Mouse (Mus musculus): ENCODE results near the gene Khdc1a.
"Not testable (repeated sequence)": the region's sequence is repeated elsewhere in the genome, so short reads cannot be mapped to it uniquely, and the experiment has no call there.

The Khdc1a gene

DNA sequence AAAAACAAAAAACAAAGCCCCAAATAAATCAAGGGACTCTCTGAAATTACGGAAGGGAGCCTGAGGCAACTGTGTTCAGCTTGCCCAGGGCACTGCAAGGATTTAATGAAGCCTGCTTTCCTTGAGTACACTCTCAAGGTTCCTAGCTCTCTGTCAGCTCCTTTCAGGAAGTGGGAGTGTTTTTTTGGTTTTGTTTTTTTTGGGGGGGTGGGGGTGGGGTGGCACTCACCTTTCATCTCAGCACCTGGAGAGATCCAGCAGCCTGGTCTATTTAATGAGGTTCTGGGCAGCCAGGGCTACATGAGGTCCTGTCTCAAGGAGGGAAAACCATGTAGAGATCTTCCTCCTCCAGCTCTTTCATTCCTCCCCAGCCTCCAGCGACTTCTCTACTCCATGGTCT lies at the start of gene Khdc1a:
TSS of gene Khdc1a (plus strand) at position 301 of the 400 bp plus-strand sequence.
- DNase-seq (ENCODE audit: low read depth, low spot score): no peak

DNA sequence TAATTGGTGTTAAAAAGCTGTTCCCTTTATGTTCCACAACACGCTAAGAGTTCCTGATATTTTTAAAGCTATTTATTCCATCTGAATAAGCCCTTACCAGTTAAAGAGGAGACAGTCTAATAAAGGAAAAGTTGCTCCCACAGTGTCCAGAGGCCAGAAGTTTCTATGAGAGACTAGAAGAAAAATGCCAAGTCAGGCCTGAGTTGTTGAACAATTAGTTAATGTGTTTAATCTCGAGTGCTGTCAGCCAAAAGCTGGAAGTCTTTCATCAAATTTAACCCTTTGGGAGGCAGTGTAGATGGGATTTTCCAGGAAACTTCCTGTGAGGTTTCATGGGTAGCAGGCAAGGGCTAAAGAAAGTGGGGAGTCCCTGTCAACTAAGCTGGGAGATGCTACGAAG lies 49.6 kb upstream of the Khdc1a start:
- no peak for DNase-seq (ENCODE audit: low read depth, low spot score)

DNA sequence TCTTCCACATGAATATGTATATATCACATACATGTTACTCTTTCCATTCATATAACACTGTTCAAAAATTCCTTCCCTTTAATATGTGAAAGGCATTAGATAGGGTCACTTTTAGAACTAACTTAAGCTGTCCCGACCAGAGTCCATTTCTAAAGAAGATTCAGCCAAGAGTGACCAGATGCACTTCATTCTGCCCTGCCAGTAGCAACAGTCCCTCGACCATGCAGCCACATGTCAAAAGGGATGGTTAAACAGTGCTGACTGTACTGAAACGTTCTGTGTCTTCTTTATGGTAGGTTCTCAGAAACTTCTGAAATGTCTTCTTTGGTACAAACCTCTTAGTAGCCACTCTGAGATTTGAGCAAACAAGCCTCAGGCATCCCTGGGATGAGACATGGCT lies 47.8 kb upstream of the Khdc1a start:
- DNase-seq (ENCODE audit: low read depth, low spot score): no peak

DNA sequence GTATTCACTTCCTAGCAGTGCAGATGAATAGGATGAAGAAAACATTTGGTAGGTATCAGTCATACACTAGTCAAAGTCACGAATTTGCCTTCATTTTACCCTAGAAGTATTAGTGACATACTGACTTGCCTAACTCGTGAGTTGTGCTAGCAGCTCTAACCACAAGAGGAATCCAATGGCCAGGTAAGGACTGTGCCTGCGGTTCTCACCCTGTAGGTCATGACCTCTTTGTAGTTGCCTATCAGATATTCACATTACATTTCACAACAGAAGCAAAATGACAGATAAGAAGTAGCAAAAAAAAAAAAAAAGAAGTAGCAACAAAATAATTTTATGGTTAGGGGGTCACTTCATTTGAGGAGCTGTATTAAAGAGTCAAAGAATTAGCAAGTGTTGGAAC lies 45.3 kb upstream of the Khdc1a start:
- DNase-seq (ENCODE audit: low read depth, low spot score): no peak

DNA sequence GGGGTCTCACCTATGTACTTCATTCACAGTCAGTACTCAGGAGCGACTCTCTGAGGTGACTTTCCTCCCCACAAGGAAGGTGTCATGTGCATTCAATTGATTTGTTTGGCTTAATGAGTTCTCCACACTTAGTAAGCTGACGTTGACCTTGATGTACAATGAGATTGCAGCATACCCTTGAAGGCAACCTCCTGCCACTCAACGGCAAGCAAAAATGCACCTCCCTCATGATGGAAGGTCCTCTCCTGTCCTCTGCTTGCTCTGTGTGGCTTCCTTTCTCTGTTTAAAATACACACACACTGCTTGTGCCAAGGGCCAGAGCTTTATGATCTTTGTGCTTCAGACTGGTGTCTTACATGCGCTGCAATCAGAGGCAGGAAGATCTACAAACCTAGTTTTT lies 44.8 kb upstream of the Khdc1a start:
- no peak for DNase-seq (ENCODE audit: low read depth, low spot score)

DNA sequence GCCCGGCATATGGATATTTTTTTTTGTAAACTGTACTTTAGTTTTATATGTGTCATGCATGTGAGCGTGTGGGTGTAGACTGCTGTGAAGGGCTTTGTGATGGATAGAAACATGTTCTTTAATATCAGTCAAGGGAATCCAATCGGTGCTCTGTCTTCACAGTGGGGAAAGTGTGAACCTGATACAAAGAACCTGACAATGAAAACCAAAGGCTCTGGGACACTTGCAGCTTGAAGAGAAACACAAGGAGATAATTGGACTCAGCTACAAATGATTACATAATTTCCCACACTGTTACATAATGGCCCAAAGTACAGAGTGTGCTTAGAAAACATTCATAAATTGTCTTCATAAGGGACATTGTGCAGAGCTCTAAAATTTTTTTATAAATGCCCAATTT lies 44.0 kb upstream of the Khdc1a start:
- no peak for DNase-seq (ENCODE audit: low read depth, low spot score)

DNA sequence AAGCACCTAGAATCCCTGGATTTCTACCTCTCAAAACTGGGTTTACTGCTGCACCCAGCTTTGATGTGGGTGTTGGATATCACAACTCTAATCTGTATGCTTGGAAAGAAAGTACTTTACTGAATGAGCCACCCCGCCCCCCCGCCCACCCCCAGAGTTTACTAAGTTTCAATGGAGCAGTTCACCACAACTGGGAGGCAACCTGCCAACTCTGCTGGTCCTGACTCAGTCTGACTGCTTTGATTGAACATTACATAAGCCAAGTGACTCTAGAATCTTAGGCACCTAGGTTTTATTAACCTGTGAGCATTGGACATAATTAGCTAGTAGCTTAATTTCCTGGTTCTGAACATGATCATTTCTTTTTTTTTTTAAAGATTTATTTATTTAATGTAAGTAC lies 35.1 kb upstream of the Khdc1a start:
- DNase-seq (ENCODE audit: low read depth, low spot score): no peak

DNA sequence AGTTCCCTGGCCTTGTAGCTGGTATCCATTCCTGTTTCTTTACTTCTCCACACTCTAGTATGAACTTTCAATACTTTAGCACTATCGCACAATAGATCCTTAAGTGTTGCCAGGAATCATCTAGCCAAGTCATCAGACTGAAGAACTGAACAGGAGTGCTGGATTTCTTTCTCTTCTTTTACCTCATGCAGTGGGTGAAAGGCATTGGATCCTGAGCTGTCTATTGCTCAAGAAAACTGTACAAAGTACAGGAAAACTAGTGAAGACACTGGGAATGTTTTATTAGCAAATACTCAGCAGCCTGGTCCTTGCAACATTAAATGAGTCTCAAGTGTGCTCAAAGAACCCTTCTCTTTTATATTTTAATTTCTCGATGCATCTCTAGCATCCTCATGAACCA lies 33.7 kb upstream of the Khdc1a start:
- DNase-seq (ENCODE audit: low read depth, low spot score): no peak

DNA sequence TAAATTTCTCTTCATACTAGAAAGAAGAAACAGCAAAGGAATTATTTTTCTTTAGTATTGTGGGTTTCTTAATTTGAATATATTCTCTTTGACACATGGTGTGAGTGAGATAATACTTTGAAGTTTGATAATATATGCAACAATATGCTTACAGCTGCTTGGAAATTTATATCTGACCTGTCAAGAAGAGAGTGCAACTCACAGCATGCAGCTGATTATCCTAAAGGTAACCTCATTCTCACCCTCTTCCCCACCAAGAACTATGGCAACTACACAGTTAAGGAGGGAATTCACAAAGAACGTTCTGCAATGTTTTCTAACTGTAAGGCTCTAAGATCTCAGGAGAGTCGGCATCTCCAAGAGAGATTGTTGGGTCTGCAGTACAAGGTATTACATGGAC lies 33.1 kb upstream of the Khdc1a start:
- DNase-seq (ENCODE audit: low read depth, low spot score): no peak

DNA sequence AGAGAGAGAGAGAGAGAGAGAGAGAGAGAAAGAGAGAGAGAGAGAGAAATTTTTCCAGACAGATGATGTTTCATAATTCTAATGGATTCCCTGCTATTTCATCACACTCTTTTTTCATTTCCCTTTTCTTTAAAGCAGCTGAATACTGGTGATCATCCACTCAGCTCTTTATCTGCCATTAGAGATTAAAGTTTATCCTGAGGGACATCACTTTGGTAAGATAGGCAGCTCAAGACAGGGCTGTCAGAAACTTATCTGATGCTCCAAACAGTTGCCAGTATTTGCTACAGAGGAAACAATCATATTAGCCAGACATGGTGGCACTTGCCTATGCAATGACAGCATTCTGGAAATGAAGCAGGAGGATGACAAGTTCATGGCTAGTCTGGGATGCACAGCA lies 31.2 kb upstream of the Khdc1a start:
- DNase-seq (ENCODE audit: low read depth, low spot score): no peak

DNA sequence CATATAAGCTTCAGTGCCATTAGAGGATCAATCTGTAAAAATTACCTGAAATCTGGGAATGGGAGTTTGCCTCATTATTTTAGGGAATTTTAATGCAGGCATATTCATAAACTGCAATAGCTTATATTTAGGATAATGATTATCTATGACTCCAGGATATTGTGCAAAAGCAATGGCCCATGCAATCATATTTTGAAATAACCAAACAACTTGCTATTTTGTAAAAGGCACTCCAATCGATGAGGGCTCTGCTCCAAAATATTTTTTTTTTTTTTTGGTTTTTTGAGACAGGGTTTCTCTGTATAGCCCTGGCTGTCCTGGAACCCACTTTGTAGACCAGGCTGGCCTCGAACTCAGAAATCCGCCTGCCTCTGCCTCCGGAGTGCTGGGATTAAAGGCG lies 29.2 kb upstream of the Khdc1a start:
- not testable (repeated sequence) for DNase-seq (ENCODE audit: low read depth, low spot score)

DNA sequence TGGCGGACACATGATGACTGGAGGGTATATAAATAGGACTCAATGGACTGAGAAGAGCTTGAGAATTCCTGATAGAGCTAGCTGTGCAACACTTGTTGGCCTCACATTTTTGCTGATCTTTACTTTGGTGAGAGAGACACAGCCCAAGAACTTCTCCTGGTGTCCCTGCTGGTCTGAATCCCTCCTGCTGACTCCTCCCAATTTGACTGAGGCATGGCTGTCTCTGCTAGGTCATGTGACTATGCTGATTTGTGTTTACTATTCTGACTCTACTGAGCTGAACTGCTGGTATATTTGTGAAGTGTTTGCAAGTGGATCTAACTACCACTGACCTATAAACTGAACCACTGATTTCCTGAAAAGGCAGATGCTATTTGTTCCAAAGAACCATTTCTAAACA lies 27.8 kb upstream of the Khdc1a start:
- no peak for DNase-seq (ENCODE audit: low read depth, low spot score)

DNA sequence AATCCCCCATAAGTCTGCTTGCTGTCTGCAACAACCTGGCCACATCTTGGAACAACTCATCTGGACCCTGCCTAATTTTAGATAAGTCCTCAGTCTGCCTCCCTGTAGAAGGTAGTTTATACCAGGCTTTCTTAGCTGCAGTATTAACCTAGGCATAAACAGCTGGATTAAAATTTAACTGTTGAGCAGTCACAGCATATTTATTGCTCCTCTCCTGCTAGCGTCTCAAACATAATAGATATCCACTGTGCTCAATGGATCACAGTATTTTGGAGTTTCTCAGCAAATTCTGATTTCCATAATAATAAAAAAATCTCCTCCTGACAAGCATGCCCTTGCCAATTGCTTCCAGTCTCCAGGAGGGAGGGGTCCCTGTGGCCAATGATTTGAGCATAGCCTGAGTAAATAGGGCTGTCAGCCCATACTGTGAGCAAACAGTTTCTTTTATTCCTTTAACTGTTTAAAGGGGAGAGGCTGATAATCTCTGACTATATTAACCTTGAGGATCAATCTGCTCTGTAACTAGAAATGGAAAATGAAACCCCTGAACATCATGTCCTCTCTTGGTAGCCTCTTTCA lies 25.4 kb upstream of the Khdc1a start:
- DNase-seq (ENCODE audit: low read depth, low spot score): no peak

DNA sequence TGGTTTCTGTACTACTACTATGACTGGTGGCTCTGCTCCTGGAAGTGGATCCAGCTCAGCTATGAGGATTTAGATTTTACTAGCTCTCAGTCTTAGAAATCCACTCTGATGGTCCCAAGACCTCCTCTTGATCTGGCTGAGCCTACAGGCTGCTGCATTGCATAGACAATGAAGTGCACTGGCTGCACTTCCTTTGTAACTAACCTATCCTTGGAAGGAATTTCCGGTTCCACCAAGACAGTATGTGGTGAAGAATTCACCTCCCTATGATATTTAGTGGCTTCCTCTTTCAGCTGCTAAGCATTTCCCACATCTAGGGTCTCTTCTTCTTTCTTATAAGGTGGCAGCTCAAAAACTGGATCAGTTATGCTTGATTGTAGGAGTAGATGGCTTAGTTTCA lies 24.8 kb upstream of the Khdc1a start:
- no peak for DNase-seq (ENCODE audit: low read depth, low spot score)

DNA sequence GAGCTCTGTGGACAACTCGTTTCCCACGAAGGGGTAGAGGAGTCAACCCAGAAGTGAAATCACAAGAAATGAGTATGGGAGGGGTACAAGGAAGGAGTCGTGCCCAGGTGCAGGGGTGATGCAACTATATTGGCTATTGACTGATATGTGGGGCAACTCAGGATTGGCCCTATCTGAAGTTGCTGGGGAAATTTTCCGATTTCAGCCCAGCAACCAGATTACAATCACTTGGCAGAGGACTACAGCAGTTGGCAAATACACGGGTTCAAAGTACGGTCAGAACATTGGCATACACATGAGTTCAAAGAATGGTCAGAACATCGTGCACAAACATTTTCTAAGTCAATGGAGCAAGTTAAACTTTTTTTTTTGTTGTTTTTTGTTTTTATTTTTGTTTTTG lies 22.7 kb upstream of the Khdc1a start:
- DNase-seq (ENCODE audit: low read depth, low spot score): no peak

DNA sequence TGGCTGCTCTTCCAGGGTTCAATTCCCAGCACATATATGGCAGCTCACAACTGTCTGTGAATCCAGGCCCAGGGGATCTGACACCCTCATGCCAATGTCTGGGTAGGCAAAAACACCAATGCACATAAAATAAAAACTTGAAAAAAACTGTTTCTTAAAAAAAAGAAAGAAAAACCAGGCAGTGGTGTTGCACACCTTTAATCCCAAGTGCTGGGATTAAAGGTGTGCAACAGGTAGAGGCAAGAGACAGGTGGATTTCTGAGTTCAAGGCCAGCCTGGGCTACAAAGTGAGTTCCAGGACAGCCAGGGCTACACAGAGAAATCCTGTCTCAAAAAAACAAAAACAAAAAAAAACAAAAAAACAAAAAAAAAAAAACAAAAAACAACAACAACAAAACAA lies 18.3 kb upstream of the Khdc1a start:
- not testable (repeated sequence) for DNase-seq (ENCODE audit: low read depth, low spot score)

DNA sequence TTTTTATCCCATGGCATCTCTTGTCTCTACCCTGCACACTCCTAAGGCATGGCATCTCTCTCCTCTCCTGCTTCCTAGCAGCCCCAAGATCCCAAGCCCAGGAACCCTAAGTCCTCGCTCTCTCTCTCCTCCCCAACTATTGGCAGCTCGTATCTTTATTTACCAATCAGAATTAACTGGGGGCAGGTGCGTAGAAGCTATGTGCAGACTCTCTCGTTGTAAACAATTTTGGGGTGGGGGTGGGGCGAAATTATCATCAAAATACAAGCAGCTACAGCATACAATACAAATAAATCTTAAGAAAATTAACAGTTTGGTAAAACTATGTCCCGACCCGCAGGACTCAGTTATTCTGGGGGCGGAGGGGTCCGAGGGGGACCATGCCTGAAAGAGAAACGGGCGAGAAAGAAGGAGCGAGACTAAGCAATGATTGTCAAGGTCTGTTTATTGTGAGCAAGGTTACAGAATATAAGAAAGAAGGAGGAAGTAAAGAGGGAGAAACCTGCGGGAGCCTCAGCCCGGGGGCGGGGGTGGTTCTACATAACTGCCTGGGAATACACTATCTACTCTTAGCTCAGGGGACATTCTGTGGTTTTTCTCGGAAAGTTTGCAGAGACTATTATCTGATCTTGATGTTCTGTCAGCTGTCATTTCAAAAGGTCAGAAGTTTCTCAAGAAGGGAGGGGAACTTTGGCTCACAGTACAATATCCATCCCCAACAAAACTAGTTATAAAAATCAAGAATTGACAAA lies 16.0 kb upstream of the Khdc1a start:
- no peak for DNase-seq (ENCODE audit: low read depth, low spot score)

DNA sequence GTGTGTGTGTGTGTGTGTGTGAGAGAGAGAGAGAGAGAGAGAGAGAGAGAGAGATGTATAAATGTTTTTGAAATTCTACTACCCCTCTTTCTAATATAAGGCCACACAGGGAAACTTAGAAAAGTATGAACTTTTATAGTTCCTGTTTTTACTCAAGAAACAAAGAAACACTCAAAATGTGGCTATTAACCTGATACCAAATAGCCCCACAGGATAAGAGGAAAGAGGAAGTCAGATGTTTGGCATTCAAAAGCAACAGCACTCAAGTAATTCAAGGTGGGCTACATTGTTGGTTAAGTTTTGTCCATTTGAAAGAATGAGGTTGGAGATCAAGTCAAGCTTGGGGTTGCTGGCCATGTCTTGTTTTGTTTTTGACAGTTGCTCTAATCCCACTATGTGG lies 13.6 kb upstream of the Khdc1a start:
- no peak for DNase-seq (ENCODE audit: low read depth, low spot score)

DNA sequence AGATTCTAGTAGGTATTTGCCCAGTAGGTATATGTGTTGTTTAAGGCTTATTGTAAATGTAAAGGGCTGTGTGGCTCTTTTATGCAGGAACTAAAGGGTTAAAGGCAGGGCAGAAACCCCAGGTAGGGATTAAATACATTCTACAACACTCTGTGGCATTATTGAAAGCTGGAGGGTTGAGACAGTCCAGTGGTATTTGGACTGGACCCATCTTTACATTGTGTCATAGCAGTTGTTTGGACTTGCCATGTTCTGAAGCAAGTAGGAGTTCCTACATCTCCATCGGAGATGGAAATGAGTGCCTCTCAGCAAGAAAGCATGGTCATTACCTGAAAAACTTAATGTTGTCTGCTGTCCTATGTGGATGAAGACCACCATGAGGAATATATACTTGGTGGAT lies 8.7 kb upstream of the Khdc1a start:
- DNase-seq (ENCODE audit: low read depth, low spot score): no peak

DNA sequence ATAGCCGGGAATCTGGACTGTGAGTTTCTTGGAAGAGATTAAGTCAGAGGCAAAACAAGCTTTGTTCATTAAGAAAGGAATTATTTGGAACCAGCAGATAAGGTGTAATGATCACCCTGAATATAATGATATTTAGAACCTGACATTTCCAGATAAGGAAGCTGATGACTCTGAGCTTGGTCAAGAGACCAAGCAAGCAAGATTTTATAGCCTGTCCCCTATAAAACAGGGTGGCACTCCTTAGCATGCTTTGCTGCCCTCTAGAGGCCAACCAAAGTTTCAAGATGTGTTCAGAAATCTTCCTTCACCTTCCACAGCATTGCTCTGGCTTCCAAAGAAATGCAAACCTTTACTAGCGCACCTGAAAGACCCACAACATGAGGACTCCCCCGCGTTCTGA lies 5.2 kb upstream of the Khdc1a start:
- DNase-seq (ENCODE audit: low read depth, low spot score): peak; percentile 73

DNA sequence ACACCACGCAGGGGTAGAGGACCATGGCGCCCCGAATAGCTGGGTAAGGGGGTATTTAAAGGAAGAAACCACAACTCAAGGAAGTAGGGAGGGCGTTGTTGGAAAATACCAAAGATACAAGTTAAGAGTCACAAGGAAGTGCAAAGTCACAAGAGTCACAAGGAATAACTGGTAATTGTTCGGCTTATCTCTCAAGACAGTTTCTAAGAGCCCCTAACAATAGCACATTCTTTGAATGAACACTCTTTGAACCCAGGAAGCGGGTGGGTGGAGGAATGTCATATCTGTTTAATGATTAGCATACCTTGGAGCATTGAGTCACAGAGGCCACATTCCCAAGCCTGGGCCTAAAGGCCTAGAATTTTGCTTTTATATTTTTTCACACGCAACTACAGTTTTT lies 4.7 kb upstream of the Khdc1a start:
- peak; percentile 20 for DNase-seq (ENCODE audit: low read depth, low spot score)

DNA sequence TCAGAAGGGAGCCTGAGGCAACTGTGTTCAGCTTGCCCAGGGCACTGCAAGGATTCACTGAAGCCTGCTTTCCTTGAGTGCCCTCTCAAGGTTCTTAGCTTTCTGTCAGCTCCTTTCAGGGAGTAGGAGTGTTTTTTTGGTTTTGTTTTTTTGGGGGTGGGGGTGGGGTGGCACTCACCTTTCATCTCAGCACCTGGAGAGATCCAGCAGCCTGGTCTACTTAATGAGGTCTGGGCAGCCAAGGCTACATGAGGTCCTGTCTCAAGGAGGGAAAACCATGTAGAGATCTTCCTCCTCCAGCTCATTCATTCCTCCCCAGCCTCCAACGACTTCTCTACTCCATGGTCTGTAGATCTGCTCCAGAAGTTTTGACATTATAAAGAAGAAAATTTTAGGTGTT lies 18.6 kb downstream of the Khdc1a start, which contains the start of gene Khdc1c:
TSS of gene Khdc1c (plus strand) at position 301 of the 400 bp plus-strand sequence.
- DNase-seq (ENCODE audit: low read depth, low spot score): not testable (repeated sequence)

DNA sequence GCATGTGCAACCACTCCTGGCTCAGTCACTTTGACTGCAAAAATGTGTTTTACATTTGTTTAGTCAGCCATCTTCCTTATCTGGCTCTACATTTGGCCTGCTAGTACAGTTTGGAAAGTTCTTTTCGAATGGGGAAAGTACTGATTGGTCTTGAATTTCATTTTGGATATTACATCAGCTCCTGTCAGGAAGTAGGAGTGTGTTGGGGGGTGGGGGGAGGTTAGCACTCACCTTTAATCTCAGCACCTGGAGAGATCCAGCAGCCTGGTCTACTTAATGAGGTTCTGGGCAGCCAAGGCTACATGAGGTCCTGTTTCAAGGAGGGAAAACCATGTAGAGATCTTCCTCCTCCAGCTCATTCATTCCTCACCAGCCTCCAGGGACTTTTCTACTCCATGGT lies 33.8 kb downstream of the Khdc1a start, which contains the start of gene Khdc1b:
TSS of gene Khdc1b (plus strand) at position 301 of the 400 bp plus-strand sequence.
- no peak for DNase-seq (ENCODE audit: low read depth, low spot score)

Measured in R1 (cell line).